Comparison of ENCODE assay signal across 8 mouse cellular contexts in the genomic region with DNA sequence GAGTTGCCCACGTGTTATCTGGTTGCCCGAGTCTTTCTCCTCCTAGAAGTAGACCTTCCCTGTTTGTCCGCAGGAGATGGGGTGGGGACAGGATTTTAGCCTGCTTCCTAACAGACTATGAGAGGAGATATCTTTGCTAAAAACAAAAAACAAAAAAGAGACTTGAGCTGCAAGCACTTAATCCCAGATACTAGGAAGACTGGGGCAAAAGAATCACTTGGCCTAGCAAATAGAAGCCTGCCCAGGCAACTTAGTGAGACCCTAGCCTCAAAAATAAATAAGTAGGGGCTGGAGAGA. TPM values are rescaled to one million over a fixed set of nuclear protein-coding genes. Genes with fewer than 3 reads are reported as not detected.
DNase-seq lines count a peak whose midpoint lies in the region; ATAC-seq and TF ChIP-seq lines count a peak whose summit lies in the region.

No protein-coding gene starts in this region.

- WGBS in heart, embryonic 13.5 days, result 36% methylated on average over 3 of the region's 3 CpGs
- WGBS in forebrain, embryonic 13.5 days, result 20% methylated on average over 3 of the region's 3 CpGs
- WGBS in limb, embryonic 13.5 days, result 62% methylated on average over 3 of the region's 3 CpGs
- WGBS in cerebellum, adult 2 months, result 87% methylated on average over 3 of the region's 3 CpGs

- TF ChIP-seq CTCF in E14TG2a.4 (conservative IDR thresholded peaks at IDR 0.05; ENCODE audit: low read length), result no peak
- no peak for TF ChIP-seq CTCF in cerebellum, adult 2 months (IDR thresholded peaks at IDR 0.05; ENCODE audit: borderline replicate concordance, insufficient read depth, low read depth, low read length)

- no peak for TF ChIP-seq POLR2A in cerebellum, adult 2 months (IDR thresholded peaks at IDR 0.05; ENCODE audit: borderline replicate concordance, insufficient read depth, low read length)

- H3K27me3 ChIP-seq in heart, embryonic 13.5 days (replicated peaks), result no peaks in the 10 kb centered on the region
- H3K27me3 ChIP-seq in E14TG2a.4 (ENCODE audit: insufficient read depth, low read length), result no peaks in the 10 kb centered on the region
- no peaks in the 10 kb centered on the region for H3K27me3 ChIP-seq in forebrain, embryonic 13.5 days
- H3K27me3 ChIP-seq in limb, embryonic 13.5 days, result no peaks in the 10 kb centered on the region
- no peaks in the 10 kb centered on the region; the same call in 1 of the 2 replicates for H3K27me3 ChIP-seq in cerebellum, adult 2 months (ENCODE audit: control insufficient read depth, insufficient read depth, low read length)

- intact Hi-C loops in heart, postnatal 10 days (cut with DNase I), result no loop called here

- H3K27ac ChIP-seq in heart, embryonic 13.5 days (replicated peaks), result peak overlapping the region; percentile 90
- peak overlapping the region; percentile 93 for H3K27ac ChIP-seq in forebrain, embryonic 13.5 days
- H3K27ac ChIP-seq in limb, embryonic 13.5 days, result peak overlapping the region; percentile 92
- no peak overlapping the region for H3K27ac ChIP-seq in cerebellum, adult 2 months (ENCODE audit: insufficient read depth, low read length)

- H3K4me2 ChIP-seq in heart, embryonic 13.5 days, result peak overlapping the region; percentile 59
- H3K4me2 ChIP-seq in forebrain, embryonic 13.5 days, result 0 out of 2 replicates have a peak overlapping the region, but pooled peaks have one; percentile 52
- peak overlapping the region; percentile 66 for H3K4me2 ChIP-seq in limb, embryonic 13.5 days (replicated peaks)

- peak overlapping the region; percentile 47 for H3K4me3 ChIP-seq in heart, embryonic 13.5 days
- peak overlapping the region; percentile 70 for H3K4me3 ChIP-seq in E14TG2a.4 (replicated peaks; ENCODE audit: low read length)
- H3K4me3 ChIP-seq in forebrain, embryonic 13.5 days, result no peak overlapping the region
- peak overlapping the region; percentile 41 for H3K4me3 ChIP-seq in limb, embryonic 13.5 days
- H3K4me3 ChIP-seq in cerebellum, adult 2 months (replicated peaks; ENCODE audit: insufficient read depth, low read depth, low read length), result no peak overlapping the region

- no peaks in the 10 kb centered on the region for H3K9me3 ChIP-seq in heart, embryonic 13.5 days
- H3K9me3 ChIP-seq in E14TG2a.4 (ENCODE audit: low read length), result no peaks in the 10 kb centered on the region
- no peaks in the 10 kb centered on the region for H3K9me3 ChIP-seq in forebrain, embryonic 13.5 days (replicated peaks)
- no peaks in the 10 kb centered on the region for H3K9me3 ChIP-seq in limb, embryonic 13.5 days

- no peak for DNase-seq in heart, postnatal 10 days
- DNase-seq in cerebellum, adult 2 months, result no peak
- DNase-seq in spleen, postnatal 14 days (ENCODE audit: low spot score in 2 of 2), result no peak
- no peak for DNase-seq in gastrocnemius, adult 18-20 months (ENCODE audit: low spot score)

- peaks cover 64% of the 10 kb centered on the region for H3K4me1 ChIP-seq in heart, embryonic 13.5 days
- H3K4me1 ChIP-seq in E14TG2a.4 (replicated peaks; ENCODE audit: low read depth, low read length), result peaks cover 96% of the 10 kb centered on the region
- peaks cover 41% of the 10 kb centered on the region for H3K4me1 ChIP-seq in forebrain, embryonic 13.5 days
- peaks cover 52% of the 10 kb centered on the region for H3K4me1 ChIP-seq in limb, embryonic 13.5 days
- H3K4me1 ChIP-seq in cerebellum, adult 2 months (ENCODE audit: control insufficient read depth, insufficient read depth, low read length), result peaks cover 3% of the 10 kb centered on the region; the same call in 1 of the 2 replicates

- peak overlapping the region; percentile 84 for H3K9ac ChIP-seq in heart, embryonic 13.5 days
- peak overlapping the region; percentile 34; the same call in 1 of the 2 replicates for H3K9ac ChIP-seq in forebrain, embryonic 13.5 days
- H3K9ac ChIP-seq in limb, embryonic 13.5 days, result peak overlapping the region; percentile 74

- H3K36me3 ChIP-seq in heart, embryonic 13.5 days, result no peaks in the 10 kb centered on the region
- H3K36me3 ChIP-seq in E14TG2a.4 (ENCODE audit: insufficient read depth, low read length), result no peaks in the 10 kb centered on the region
- H3K36me3 ChIP-seq in forebrain, embryonic 13.5 days (ENCODE audit: poor library complexity, severe bottlenecking), result no peaks in the 10 kb centered on the region
- no peaks in the 10 kb centered on the region for H3K36me3 ChIP-seq in limb, embryonic 13.5 days

- ATAC-seq in heart, embryonic 13.5 days (ENCODE audit: extremely low read depth, insufficient number of reproducible peaks, low FRiP score, low TSS enrichment), result no peak
- no peak for ATAC-seq in forebrain, embryonic 13.5 days
- no peak for ATAC-seq in limb, embryonic 13.5 days (ENCODE audit: low FRiP score, low read depth)

RNA-seq across cellular contexts. Expression of gene Gm11627, which starts 0.7 kb away (rescaled TPM):
- polyA plus RNA-seq in heart, embryonic 13.5 days (2015; fragmentation: Nextera tagmentation; extraction: Ambion mirVana), result 10.5 and 13.8 TPM in 2 replicates
- total RNA-seq in heart, postnatal 10 days (2021), result 1 to 10 TPM; 1.7 to 2.8 TPM
- 8.8 and 17.2 TPM in 2 replicates for polyA plus RNA-seq in forebrain, embryonic 13.5 days (2015; fragmentation: Nextera tagmentation; extraction: Ambion mirVana)
- 7.7 and 9.1 TPM in 2 replicates for polyA plus RNA-seq in limb, embryonic 13.5 days (2015; fragmentation: Nextera tagmentation; extraction: Ambion mirVana)
- 1.1 and 1.3 TPM in 2 replicates for polyA plus RNA-seq in cerebellum, adult 2 months (2012; rRNA removed)
- total RNA-seq in gastrocnemius, adult 18-20 months (2021), result under 1 TPM in 1 of 2 experiments, not detected in 1; 0.43 TPM

RNA-seq across cellular contexts. Expression of gene Gpatch8, which starts 23.8 kb away (rescaled TPM):
- 36.1 and 39.0 TPM in 2 replicates for polyA plus RNA-seq in heart, embryonic 13.5 days (2015; fragmentation: Nextera tagmentation; extraction: Ambion mirVana)
- total RNA-seq in heart, postnatal 10 days (2021), result 10 to 100 TPM; 25.2 to 28.2 TPM
- 75.1 and 83.8 TPM in 2 replicates for polyA plus RNA-seq in forebrain, embryonic 13.5 days (2015; fragmentation: Nextera tagmentation; extraction: Ambion mirVana)
- polyA plus RNA-seq in limb, embryonic 13.5 days (2015; fragmentation: Nextera tagmentation; extraction: Ambion mirVana), result 80.0 and 81.0 TPM in 2 replicates
- 64.7 and 66.9 TPM in 2 replicates for polyA plus RNA-seq in cerebellum, adult 2 months (2012; rRNA removed)
- 10 to 100 TPM; 26.1 to 27.1 TPM for total RNA-seq in gastrocnemius, adult 18-20 months (2021)

RNA-seq across cellular contexts. Expression of gene Fzd2, which starts 24.2 kb away (rescaled TPM):
- polyA plus RNA-seq in heart, embryonic 13.5 days (2015; fragmentation: Nextera tagmentation; extraction: Ambion mirVana), result 19.1 and 22.0 TPM in 2 replicates
- 10 to 100 TPM; 11.1 to 15.7 TPM for total RNA-seq in heart, postnatal 10 days (2021)
- polyA plus RNA-seq in forebrain, embryonic 13.5 days (2015; fragmentation: Nextera tagmentation; extraction: Ambion mirVana), result 22.0 and 24.4 TPM in 2 replicates
- polyA plus RNA-seq in limb, embryonic 13.5 days (2015; fragmentation: Nextera tagmentation; extraction: Ambion mirVana), result 67.7 and 71.6 TPM in 2 replicates
- polyA plus RNA-seq in cerebellum, adult 2 months (2012; rRNA removed), result 2.7 and 2.9 TPM in 2 replicates
- total RNA-seq in gastrocnemius, adult 18-20 months (2021), result 1 to 10 TPM in 1 of 2 experiments, under 1 TPM in 1; 0.89 to 1.8 TPM

Comparison
In these comparisons a context has a peak if more than half of its experiments do, and no peak if none do; other contexts are left out.
1. H3K4me3 ChIP-seq: peak in heart, embryonic 13.5 days (single experiment), E14TG2a.4 (single experiment) and limb, embryonic 13.5 days (single experiment); none in forebrain, embryonic 13.5 days (single experiment) and cerebellum, adult 2 months (single experiment).
2. H3K9ac ChIP-seq: peak in every context shown above with its lines; median percentile 84 in heart, embryonic 13.5 days; 74 in limb, embryonic 13.5 days; 34 in forebrain, embryonic 13.5 days.
3. Peak in every context shown above with its lines, with median percentiles within 50 percentile points of each other: H3K4me2 ChIP-seq.